Comparison of ENCODE assay signal across 9 mouse cellular contexts in genomic region chr4:83549501-83549900, GRCm38 (mm10). TPM values are rescaled to one million over a fixed set of nuclear protein-coding genes. Genes with fewer than 3 reads are reported as not detected.
DNase-seq lines count a peak whose midpoint lies in the region; ATAC-seq and TF ChIP-seq lines count a peak whose summit lies in the region.
"Had no signal": no experiment of that assay in that cellular context is flagged by ENCODE, and none has a peak within 500 bp of the region (broad histone marks: within the 10 kb centered on the region; RNA-seq: fewer than 3 reads in every experiment).

No protein-coding gene starts in this region.

- no peak for TF ChIP-seq EP300 in heart, adult 2 months (IDR thresholded peaks at IDR 0.05; ENCODE audit: insufficient read depth, low read depth, low read length)

- no peaks in the 10 kb centered on the region for H3K27me3 ChIP-seq in heart, adult 2 months (ENCODE audit: control insufficient read depth, insufficient read depth, low read length)
- no peaks in the 10 kb centered on the region for H3K27me3 ChIP-seq in lung, embryonic 16.5 days (ENCODE audit: control insufficient read depth, insufficient read depth, low read depth, low read length)
- H3K27me3 ChIP-seq in intestine, embryonic 16.5 days (replicated peaks; ENCODE audit: control insufficient read depth, insufficient read depth, low read length), result no peaks in the 10 kb centered on the region
- no peaks in the 10 kb centered on the region for H3K27me3 ChIP-seq in kidney, embryonic 14.5 days (ENCODE audit: control insufficient read depth, insufficient read depth, low read length)
- H3K27me3 ChIP-seq: liver, embryonic 13.5 days had no signal

- no peak for TF ChIP-seq POLR2A in heart, adult 2 months (IDR thresholded peaks at IDR 0.05; ENCODE audit: insufficient read depth, low read depth, low read length)

- no peaks in the 10 kb centered on the region for H3K36me3 ChIP-seq in heart, adult 2 months (ENCODE audit: control insufficient read depth, insufficient read depth, low read length)
- H3K36me3 ChIP-seq in lung, embryonic 16.5 days (ENCODE audit: control insufficient read depth, insufficient read depth, low read length), result no peaks in the 10 kb centered on the region
- no peaks in the 10 kb centered on the region for H3K36me3 ChIP-seq in intestine, embryonic 16.5 days (ENCODE audit: control insufficient read depth, insufficient read depth, low read length)
- H3K36me3 ChIP-seq in kidney, embryonic 14.5 days (ENCODE audit: control insufficient read depth, insufficient read depth, low read length), result no peaks in the 10 kb centered on the region

- H3K27ac ChIP-seq in heart, adult 2 months, result no peak overlapping the region
- no peak overlapping the region for H3K27ac ChIP-seq in lung, embryonic 16.5 days (ENCODE audit: low read length)
- H3K27ac ChIP-seq in intestine, embryonic 16.5 days (ENCODE audit: low read length), result no peak overlapping the region
- no peak overlapping the region for H3K27ac ChIP-seq in kidney, embryonic 14.5 days (ENCODE audit: low read depth, low read length)
- H3K27ac ChIP-seq: liver, embryonic 13.5 days had no signal

- no peak overlapping the region for H3K4me3 ChIP-seq in heart, adult 2 months
- H3K4me3 ChIP-seq in lung, embryonic 16.5 days (ENCODE audit: low read length), result no peak overlapping the region
- H3K4me3 ChIP-seq in intestine, embryonic 16.5 days (ENCODE audit: low read length), result no peak overlapping the region
- no peak overlapping the region for H3K4me3 ChIP-seq in kidney, embryonic 14.5 days (ENCODE audit: low read length)
- H3K4me3 ChIP-seq: liver, embryonic 13.5 days had no signal

- H3K9me3 ChIP-seq in lung, embryonic 16.5 days (ENCODE audit: control insufficient read depth, low read length), result no peaks in the 10 kb centered on the region
- H3K9me3 ChIP-seq in intestine, embryonic 16.5 days (ENCODE audit: control insufficient read depth, low read length), result no peaks in the 10 kb centered on the region
- no peaks in the 10 kb centered on the region for H3K9me3 ChIP-seq in kidney, embryonic 14.5 days (ENCODE audit: control insufficient read depth, low read length)
- H3K9me3 ChIP-seq: liver, embryonic 13.5 days had no signal

- 0 out of 2 replicates have a peak, but pooled peaks have one; percentile 49 for ATAC-seq in lung, embryonic 16.5 days (ENCODE audit: low read depth)
- ATAC-seq in intestine, embryonic 16.5 days, result no peak
- no peak for ATAC-seq in kidney, embryonic 14.5 days (ENCODE audit: low FRiP score, low TSS enrichment)

- no peak for TF ChIP-seq CTCF in heart, adult 2 months (IDR thresholded peaks at IDR 0.05)

- intact Hi-C loops in heart, adult 2 months (cut with DNase I), result no loop called here

- DNase-seq in heart, adult 2 months, result no peak
- no peak for DNase-seq in heart, adult 8-10 months (ENCODE audit: low spot score)
- DNase-seq in lung, postnatal 36 days, result no peak
- DNase-seq in right cerebral cortex, postnatal 10 days (ENCODE audit: low spot score in 2 of 2), result peak; percentile 61
- no peak for DNase-seq in retina, postnatal 1 day
- DNase-seq: liver, embryonic 13.5 days had no signal

- no peaks in the 10 kb centered on the region for H3K79me2 ChIP-seq in heart, adult 2 months (replicated peaks; ENCODE audit: control insufficient read depth, insufficient read depth, low read length)

- H3K4me2 ChIP-seq in lung, embryonic 16.5 days (ENCODE audit: low read depth, low read length), result peak overlapping the region; percentile 27; the same call in 1 of the 2 replicates
- 0 out of 2 replicates have a peak overlapping the region, but pooled peaks have one; percentile 14 for H3K4me2 ChIP-seq in intestine, embryonic 16.5 days (ENCODE audit: low read depth, low read length)
- H3K4me2 ChIP-seq in kidney, embryonic 14.5 days (replicated peaks; ENCODE audit: low read depth, low read length), result no peak overlapping the region
- H3K4me2 ChIP-seq: liver, embryonic 13.5 days had no signal

- H3K4me1 ChIP-seq in heart, adult 2 months (ENCODE audit: control insufficient read depth, insufficient read depth, low read length), result no peaks in the 10 kb centered on the region
- H3K4me1 ChIP-seq in lung, embryonic 16.5 days (replicated peaks; ENCODE audit: control insufficient read depth, insufficient read depth, low read length), result no peaks in the 10 kb centered on the region
- H3K4me1 ChIP-seq in intestine, embryonic 16.5 days (ENCODE audit: control insufficient read depth, insufficient read depth, low read length), result no peaks in the 10 kb centered on the region
- no peaks in the 10 kb centered on the region for H3K4me1 ChIP-seq in kidney, embryonic 14.5 days (ENCODE audit: control insufficient read depth, insufficient read depth, low read length)
- H3K4me1 ChIP-seq: liver, embryonic 13.5 days had no signal

- H3K9ac ChIP-seq in heart, adult 2 months (ENCODE audit: low read depth, low read length), result 0 out of 2 replicates have a peak overlapping the region, but pooled peaks have one; percentile 25
- H3K9ac ChIP-seq in lung, embryonic 16.5 days (ENCODE audit: low read length), result no peak overlapping the region; the same call in 1 of the 2 replicates
- H3K9ac ChIP-seq in intestine, embryonic 16.5 days (ENCODE audit: low read depth, low read length), result no peak overlapping the region
- no peak overlapping the region for H3K9ac ChIP-seq in kidney, embryonic 14.5 days (ENCODE audit: low read depth, low read length)
- H3K9ac ChIP-seq: liver, embryonic 13.5 days had no signal

- 46% methylated on average over 18 of the region's 18 CpGs for WGBS in heart, adult 2 months
- 39% methylated on average over 18 of the region's 18 CpGs for WGBS in lung, embryonic 16.5 days
- 45% methylated on average over 18 of the region's 18 CpGs for WGBS in intestine, embryonic 16.5 days
- WGBS in kidney, embryonic 14.5 days, result 67% methylated on average over 18 of the region's 18 CpGs

RNA-seq across cellular contexts. Expression of gene Ccdc171, which starts 24.2 kb away (rescaled TPM):
- total RNA-seq in heart, adult 2 months (2021), result 1 to 10 TPM in 1 of 2 experiments, under 1 TPM in 1; 0.94 to 1.2 TPM
- 0.45 and 0.59 TPM in 2 replicates for polyA plus RNA-seq in heart, adult 2 months (2012; rRNA removed)
- total RNA-seq in heart, adult 8-10 months (2022), result 1 to 10 TPM in 2 of 4 experiments, under 1 TPM in 2; 0.33 to 1.5 (median 1.0) TPM
- 3.4 and 4.5 TPM in 2 replicates for polyA plus RNA-seq in lung, embryonic 16.5 days (2015; fragmentation: Nextera tagmentation; extraction: Ambion mirVana)
- polyA plus RNA-seq in intestine, embryonic 16.5 days (2015; fragmentation: Nextera tagmentation; extraction: Ambion mirVana), result 1.9 and 2.0 TPM in 2 replicates
- 2.9 and 3.9 TPM in 2 replicates for polyA plus RNA-seq in kidney, embryonic 14.5 days (2014; fragmentation: Nextera tagmentation; extraction: Ambion mirVana)

Comparison
In these comparisons a context has a peak if more than half of its experiments do, and no peak if none do; other contexts are left out.
1. DNase-seq: peak in right cerebral cortex, postnatal 10 days (2 of 2); none in heart, adult 2 months (0 of 2), heart, adult 8-10 months (single experiment), lung, postnatal 36 days (single experiment) and retina, postnatal 1 day (single experiment).